Mouse (Mus musculus) cerebellum, adult 2 months (tissue): ENCODE measurements around the gene Iah1.

Experiments used
- CTCF ChIP-seq: fragments of 200-500 bp; IDR thresholded peaks from 2 replicates; pipeline ENCODE4 v1.5.1; 2011; ENCODE audit warnings: low read depth, mild to moderate bottlenecking, control low read depth, low read length, moderate library complexity, borderline replicate concordance; ENCODE audit not compliant: insufficient read depth
- POLR2A ChIP-seq: fragments of 200-500 bp; IDR thresholded peaks from 2 replicates; pipeline ENCODE4 v1.6.1; 2011; ENCODE audit warnings: low read length, control low read depth, borderline replicate concordance; ENCODE audit not compliant: insufficient read depth

DNA sequence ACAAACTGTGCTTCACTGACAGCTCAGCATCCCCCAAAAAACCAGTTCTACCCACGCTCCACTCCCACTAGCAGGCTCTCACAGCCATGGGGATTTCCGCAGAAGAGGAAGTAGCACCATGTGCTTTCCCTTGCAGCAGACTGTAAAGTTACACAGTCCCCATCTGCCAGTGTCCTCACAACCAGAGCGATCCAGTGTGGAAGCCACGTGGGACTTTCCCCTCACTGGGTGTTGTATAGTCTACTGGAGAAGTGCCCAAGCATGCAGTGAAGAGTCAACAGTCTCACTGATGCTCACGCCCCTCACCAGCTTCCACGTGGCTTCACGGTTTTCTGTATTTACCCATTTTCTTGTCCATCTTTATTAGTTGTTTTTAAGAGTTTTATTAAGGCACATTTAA lies 19.7 kb downstream of the Iah1 start:
- no peak for TF ChIP-seq CTCF
- no peak for TF ChIP-seq POLR2A
